Mouse (Mus musculus) splenic B cell, adult 2 months (primary cell): ENCODE results near the gene Zfp362.

Experiments
- DNase-seq: peaks from one replicate; pipeline ENCODE4 v3.0.0-alpha.2; 2011; ENCODE audit warnings: low read depth, low spot score
- H3K27me3 ChIP-seq: 2 replicates; pipeline ENCODE4 v1.6.1; 2012; ENCODE audit warnings: mild to moderate bottlenecking, low read length, moderate library complexity, mixed read lengths; ENCODE audit not compliant: control insufficient read depth, poor library complexity, insufficient read depth, severe bottlenecking
- H3K36me3 ChIP-seq: 2 replicates; pipeline ENCODE4 v1.6.1; 2012; ENCODE audit warnings: mild to moderate bottlenecking, low read length, moderate library complexity, mixed read lengths; ENCODE audit not compliant: control insufficient read depth, poor library complexity, insufficient read depth, severe bottlenecking

Gene Zfp362

DNA sequence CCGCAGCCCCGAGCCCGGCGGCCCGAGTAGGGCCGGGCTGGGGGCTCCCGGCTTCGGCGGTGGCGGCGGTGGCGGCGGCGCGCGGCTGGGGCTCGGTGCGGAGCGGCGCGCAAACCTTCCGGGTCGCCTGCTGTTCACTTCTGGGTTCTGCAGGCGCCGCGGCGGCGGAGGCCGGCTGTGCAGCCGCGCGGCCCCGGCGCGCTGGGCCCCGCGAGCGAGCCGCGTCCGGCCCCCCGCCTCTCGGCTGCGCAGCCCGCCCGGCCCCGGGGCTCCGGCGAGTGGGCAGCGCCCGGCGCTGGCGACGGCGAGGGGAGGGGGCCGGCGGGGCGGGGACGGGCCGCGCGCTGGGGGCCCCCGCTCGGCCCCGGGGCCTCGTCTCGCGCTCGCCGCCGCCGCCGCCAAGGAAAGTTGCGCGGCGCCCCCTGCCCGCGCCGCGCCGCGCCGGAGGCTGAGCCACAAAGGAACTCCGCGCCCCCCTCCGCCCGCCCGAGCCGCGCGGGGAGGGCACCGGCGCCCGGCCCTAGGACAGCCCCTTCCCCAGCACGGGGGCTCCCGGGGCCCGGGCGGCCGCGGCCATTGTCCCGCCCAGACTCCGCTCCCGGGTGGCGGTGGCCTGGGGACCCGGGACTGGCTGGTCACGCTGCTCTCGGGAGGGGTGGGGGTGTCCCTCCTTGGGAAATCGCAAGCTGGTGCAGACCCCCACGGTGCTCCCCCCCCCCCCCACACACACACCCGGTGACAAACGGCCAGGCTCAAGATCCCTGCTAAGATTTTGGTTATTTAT lies at the start of gene Zfp362:
Zfp362 (minus strand) TSS at position 3 of the 784 bp plus-strand sequence.
- DNase-seq, result peak; percentile 64
- H3K36me3 ChIP-seq, result no peaks in the 10 kb centered on the region
- H3K27me3 ChIP-seq, result no peaks in the 10 kb centered on the region

DNA sequence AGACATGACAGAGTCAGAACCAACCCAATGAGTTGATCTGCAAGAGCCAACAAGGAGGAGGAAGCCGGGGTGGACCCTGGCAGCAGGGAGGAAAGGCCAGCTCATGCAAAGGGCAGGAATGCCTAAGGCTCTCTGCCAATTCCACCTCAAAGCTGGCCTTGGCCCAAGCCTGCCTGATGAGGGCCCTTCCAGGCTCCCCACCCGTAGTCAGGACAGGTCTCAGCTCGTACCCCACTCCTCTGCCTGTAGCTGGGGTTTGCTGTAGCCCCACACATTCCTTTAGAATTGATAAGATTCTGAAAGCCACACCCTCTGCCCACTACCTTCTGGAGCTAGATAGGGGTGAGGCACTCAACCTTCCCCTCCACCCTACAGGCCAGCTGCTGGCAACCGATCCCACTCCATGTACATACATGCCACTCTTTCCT lies 49.8 kb upstream of the Zfp362 start:
- H3K27me3 ChIP-seq, result no peaks in the 10 kb centered on the region
- DNase-seq, result no peak
- no peaks in the 10 kb centered on the region for H3K36me3 ChIP-seq

DNA sequence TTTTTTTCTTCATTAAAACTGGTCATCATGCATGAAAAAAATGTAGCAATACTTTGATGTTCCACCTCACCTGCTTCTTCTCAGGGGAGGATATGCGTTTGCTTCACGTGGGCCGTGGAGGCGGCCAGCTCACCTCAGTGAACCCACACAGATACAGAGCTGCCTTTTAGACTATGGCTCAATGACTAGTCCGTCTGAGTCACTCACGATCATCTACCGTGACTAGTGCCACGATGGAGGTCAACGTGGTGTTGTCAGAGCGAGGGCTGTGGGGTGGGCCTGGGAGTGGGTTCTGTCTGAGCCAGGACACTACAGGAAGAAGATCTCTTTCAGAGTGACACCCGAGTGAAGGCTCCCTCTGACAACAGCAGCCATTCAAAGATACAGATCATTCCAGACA lies 47.3 kb upstream of the Zfp362 start:
- Histone ChIP-seq H3K27me3 (no peaks in the 10 kb centered on the region), H3K36me3 (no peaks in the 10 kb centered on the region)
- no peak for DNase-seq

DNA sequence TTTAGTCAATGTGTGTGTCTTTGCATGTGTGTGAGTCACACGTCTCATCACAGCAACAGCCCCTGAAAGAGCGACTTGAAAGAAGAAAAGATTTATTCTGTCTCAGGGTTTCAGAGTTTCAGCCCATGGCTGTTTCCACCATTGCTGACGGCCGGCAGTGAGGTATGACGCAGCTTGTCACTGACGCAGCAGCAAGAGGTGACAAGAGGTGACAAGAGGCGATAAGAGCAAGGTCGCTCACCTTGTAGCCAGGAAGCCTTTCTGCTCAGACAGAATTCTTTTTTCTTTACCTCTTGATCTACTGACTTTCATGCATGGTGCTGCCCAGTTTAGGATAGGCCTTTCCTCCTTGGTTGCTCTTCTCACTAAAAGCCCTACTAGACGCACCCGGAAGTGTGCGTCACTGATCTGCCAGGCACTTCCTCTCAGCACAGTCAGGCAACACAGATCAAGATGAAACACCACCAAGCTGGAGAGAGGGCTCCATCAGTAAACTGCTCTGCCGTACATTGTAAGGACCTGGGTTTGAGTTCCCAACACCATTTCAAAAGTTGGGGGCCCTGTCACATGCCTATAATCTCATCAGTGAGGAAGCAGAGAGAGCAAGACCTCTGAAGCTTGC lies 46.5 kb upstream of the Zfp362 start:
- Histone ChIP-seq H3K36me3 (no peaks in the 10 kb centered on the region), H3K27me3 (no peaks in the 10 kb centered on the region)
- DNase-seq, result no peak

DNA sequence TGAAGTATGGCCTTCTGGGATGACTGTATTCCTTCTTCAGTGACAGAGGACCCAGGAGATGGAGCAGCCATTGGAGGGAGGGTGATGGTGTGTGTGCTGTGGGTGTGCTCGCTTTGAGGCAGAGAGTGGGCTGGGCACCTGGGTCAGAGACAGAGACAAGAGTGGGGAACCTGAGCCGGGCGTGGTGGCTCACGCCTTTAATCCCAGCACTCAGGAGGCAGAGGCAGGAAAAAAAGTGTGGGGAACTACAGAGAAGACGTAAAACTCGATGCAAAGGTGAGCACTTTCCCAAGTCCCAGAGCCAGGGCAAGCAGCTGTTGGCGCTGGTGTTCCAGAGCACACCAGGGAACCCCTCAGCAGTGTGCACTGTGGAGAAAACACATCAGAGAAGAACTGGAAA lies 43.8 kb upstream of the Zfp362 start:
- no peak for DNase-seq
- Histone ChIP-seq H3K27me3 (no peaks in the 10 kb centered on the region), H3K36me3 (no peaks in the 10 kb centered on the region)

DNA sequence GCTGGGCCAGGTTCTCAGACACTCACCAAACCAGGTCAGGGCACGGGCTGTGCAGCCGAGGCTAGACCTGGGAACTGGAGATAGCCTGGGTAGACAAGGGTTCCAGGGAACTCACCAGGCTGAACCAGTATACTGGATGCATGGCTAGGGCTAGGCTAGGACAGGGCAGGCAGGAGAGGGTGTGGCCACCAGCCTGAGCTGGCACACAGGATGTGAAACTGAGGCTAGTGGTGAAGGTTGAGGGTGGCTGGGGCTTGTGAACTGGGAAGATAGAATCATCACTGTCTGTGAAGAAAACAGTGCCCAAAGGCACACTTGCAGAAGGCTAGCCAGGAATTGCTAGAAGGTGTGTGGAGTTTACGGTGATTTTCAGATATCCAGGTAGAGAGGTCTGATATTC lies 43.1 kb upstream of the Zfp362 start:
- Histone ChIP-seq H3K36me3 (no peaks in the 10 kb centered on the region), H3K27me3 (no peaks in the 10 kb centered on the region)
- peak; percentile 9 for DNase-seq

DNA sequence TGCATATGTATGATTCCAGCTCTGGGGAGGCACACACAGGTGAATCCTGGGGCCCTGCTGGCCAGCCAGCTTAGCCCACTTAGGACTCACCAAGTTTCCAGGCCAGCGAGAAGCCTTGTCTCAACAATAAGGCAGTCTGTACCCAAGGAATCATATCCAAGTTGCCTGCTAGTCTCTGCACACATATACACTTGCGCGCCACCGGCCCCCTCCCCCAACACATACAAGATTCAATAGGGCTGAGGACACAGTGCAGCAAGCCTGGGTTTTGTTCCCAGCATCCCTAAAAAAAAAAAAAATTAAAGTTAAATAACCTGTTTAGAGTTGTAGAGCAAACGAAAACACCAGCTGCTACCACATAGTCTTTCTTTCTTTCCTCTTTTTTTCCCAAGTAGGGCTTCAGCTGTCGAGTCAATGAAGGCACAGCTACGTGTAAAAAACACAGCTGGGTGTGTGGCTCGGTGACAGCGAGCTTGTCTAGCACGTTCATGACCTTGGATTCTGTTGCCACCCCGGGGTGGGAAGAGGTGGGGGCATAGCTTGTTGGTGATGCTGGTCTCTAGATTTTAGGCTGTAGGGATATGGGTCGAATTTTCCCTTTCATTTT lies 39.6 kb upstream of the Zfp362 start:
- H3K36me3 ChIP-seq, result no peaks in the 10 kb centered on the region
- no peaks in the 10 kb centered on the region for H3K27me3 ChIP-seq
- no peak for DNase-seq

DNA sequence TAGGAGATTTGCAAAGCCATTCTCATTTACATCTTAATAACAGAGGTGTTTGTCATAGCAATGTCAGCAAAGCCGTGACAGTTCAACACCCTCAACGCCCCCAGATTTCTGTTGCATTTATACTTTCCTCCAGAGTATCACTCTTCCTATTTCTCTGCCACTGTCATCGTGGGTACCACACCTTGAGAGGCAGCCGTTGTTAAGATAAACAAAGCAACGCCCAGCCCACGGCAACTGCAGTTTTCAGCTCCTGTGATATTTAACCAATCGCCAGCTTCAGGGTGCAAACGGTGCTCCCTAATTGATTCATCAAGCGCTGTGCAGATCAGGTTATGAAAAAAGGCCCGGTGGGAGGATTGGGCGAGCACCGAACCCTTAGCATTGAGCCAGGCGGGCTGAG lies 38.7 kb upstream of the Zfp362 start:
- H3K27me3 ChIP-seq, result no peaks in the 10 kb centered on the region
- no peaks in the 10 kb centered on the region for H3K36me3 ChIP-seq
- DNase-seq, result no peak

DNA sequence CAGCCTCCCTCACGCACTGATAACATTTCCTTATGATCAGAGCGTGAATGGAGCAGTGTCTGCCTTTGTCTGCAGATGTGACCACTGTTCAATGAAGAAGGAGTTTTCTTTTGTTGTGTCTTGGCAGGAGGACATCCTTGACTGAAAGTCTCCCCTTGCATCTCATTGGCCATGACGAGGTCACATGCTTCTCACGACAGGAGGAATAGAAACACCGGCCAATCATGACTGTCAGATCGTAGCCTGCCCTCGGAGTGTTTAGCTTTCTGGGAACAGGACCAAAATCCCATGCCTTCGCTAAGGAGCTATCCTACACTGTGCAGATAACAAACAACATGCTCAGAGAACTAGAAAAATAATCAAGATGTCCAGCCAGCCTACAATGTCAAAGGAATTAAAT lies 35.4 kb upstream of the Zfp362 start:
- Histone ChIP-seq H3K36me3 (no peaks in the 10 kb centered on the region), H3K27me3 (no peaks in the 10 kb centered on the region)
- DNase-seq, result no peak

DNA sequence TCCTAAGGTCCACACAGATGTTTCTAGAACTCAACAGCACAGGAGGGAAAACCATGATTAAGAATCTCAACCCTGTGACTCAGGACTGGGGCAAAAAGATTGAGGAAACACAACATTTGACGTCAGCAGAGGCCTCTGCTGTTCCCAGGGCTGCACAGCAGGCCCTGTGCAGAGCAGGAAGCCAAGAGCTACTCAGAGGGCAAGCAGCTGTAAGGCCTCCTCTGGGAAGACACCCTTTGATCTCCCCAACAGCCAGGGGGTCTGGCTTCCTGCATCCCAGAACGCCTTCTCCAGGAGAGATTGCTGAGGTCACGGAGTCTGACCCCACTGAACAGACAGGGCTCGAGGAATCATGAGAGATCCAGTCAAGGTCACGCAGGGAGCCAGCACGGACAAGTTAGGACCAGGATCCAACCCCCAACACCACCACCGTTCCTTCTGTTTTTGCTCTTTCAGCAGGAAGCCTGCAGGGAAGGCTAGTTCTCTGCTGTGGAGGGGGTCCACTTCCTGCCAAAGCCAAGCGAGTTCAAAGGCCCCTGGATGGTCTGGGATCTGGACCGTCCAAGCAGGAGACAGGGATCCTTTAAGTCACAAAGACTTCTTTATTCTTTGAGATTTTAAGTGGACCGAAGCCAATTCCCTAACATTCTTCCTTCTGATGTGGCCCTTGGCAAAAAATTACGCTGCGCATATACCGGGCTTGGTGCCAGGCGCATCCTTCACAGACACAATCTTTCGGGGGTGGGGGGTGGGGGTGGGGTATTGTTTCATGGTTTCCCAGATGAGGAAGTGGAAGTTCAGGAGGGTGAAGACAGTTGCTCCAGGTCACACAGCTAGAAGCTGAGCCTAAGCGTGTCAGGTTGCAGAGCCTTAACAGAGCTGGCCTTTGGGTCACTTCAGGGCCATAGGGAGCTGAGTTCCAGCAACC lies 34.2 kb upstream of the Zfp362 start:
- DNase-seq, result peak; percentile 11

DNA sequence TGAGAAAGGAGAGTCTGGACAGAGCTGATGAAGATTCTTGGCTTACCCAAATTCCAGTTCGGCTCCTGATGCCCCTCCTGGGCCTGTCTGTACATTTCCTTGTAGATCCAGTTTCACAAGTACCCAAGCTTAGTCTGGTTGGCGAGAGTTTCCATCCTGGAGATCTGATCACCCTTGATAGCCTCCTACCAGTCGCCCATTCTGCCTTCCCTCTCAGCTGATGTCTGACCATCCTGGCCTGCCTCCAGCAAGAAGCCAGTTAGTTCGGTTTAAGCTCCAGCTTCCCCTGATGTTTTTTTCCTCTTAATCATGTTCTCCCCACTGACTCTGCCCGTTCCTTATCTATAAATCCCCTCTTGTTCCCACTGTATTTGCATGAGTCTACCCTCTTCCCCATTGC lies 32.4 kb upstream of the Zfp362 start:
- Histone ChIP-seq H3K27me3 (no peaks in the 10 kb centered on the region), H3K36me3 (no peaks in the 10 kb centered on the region)
- DNase-seq, result no peak

More for the DNA sequence above, 34.2 kb upstream of the Zfp362 start:
- Histone ChIP-seq H3K36me3 (no peaks in the 10 kb centered on the region), H3K27me3 (no peaks in the 10 kb centered on the region)

DNA sequence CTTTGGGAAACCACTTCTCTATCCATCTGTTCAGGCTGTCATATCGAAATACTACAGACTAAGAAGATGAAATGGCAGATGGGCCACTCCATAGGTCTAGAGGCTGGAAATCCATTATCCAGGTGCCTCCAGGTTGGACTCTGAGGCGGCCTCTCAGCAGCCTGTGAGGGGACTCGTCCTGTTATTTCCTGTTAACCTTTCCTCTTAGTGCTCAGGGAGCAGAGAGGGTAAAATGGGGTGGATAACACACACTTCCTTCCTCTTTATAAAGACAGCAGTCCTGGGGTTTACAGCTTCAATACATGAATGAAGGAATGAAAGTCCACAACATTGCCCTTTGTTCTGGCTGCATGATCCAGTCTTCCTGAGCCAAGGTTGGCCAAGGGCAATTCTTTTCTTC lies 18.3 kb upstream of the Zfp362 start:
- no peak for DNase-seq

DNA sequence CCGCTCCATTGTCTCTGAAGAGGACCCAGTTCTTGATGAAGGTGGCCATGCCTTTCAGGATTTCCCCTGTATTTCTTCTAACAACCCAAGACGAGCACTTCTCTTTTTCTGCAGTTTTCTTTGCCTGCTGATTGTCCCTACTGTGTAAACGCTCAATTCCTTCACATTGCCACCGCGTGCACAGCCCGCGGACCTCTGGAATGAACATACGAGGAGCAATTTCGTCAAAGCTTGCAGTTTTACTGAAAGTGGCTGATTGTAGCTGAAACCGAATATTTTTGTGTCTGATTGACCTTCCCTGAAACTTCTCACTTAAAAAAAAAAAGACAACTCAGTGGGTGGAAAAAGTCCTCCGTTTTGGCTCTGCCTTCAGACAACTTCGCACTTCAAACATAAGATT lies 14.7 kb upstream of the Zfp362 start:
- H3K27me3 ChIP-seq, result no peaks in the 10 kb centered on the region
- no peak for DNase-seq
- H3K36me3 ChIP-seq, result no peaks in the 10 kb centered on the region

More for the DNA sequence above, 18.3 kb upstream of the Zfp362 start:
- Histone ChIP-seq H3K36me3 (no peaks in the 10 kb centered on the region), H3K27me3 (no peaks in the 10 kb centered on the region)

DNA sequence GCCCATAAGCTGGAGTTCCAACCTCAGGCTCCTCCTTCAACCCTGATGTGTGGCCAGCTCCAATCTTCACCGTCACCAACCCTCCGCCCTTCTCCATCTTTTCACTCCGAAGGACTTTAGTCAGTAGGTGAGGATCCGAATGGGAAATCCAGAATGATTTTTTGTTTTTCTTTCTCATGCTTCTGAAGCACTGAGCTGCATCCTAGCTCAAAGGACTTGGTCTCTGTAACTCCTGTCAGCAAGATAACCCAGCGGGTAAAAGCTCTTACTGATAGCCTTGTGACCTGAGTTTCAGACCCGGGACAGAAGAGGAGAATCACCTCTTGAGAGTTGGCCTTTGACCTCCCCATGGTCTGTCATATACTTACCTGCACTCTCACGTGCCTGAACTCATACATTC lies 11.2 kb upstream of the Zfp362 start:
- Histone ChIP-seq H3K36me3 (no peaks in the 10 kb centered on the region), H3K27me3 (no peaks in the 10 kb centered on the region)
- no peak for DNase-seq
